Mouse (Mus musculus) lung, embryonic 16.5 days (tissue): ENCODE measurements around the gene Tmem243. TPM values are rescaled to one million over a fixed set of nuclear protein-coding genes. Genes with fewer than 3 reads are reported as not detected.
"Not testable (repeated sequence)": the region's sequence is repeated elsewhere in the genome, so short reads cannot be mapped to it uniquely, and the experiment has no call there.

Experiments
- ATAC-seq: fragments of 200-750 bp; cut with Nextera tagmentation; 2 replicates; pipeline ENCODE4 v1.8.0; 2017; ENCODE audit warnings: low read depth, mild to moderate bottlenecking, moderate library complexity
- H3K27ac ChIP-seq: fragments of 300-500 bp; sonication (generic); 2 replicates; pipeline ENCODE4 v1.5.1; 2014; ENCODE audit warnings: mild to moderate bottlenecking, control low read depth, low read length
- H3K27me3 ChIP-seq: fragments of 300-500 bp; sonication (generic); 2 replicates; pipeline ENCODE4 v1.6.1; 2014; ENCODE audit warnings: low read depth, low read length, mixed read lengths; ENCODE audit not compliant: control insufficient read depth, insufficient read depth
- H3K36me3 ChIP-seq: fragments of 300-500 bp; sonication (generic); 2 replicates; pipeline ENCODE4 v1.6.1; 2014; ENCODE audit warnings: low read length; ENCODE audit not compliant: control insufficient read depth, insufficient read depth
- H3K4me1 ChIP-seq: fragments of 300-500 bp; sonication (generic); replicated peaks from 2 replicates; pipeline ENCODE4 v1.6.1; 2014; ENCODE audit warnings: low read length, mixed read lengths; ENCODE audit not compliant: control insufficient read depth, insufficient read depth
- H3K4me2 ChIP-seq: fragments of 300-500 bp; sonication (generic); 2 replicates; pipeline ENCODE4 v1.6.1; 2014; ENCODE audit warnings: low read depth, low read length, control low read depth
- H3K4me3 ChIP-seq: fragments of 300-500 bp; sonication (generic); 2 replicates; pipeline ENCODE4 v1.5.1; 2014; ENCODE audit warnings: mild to moderate bottlenecking, low read length, control low read depth
- H3K9ac ChIP-seq: fragments of 300-500 bp; sonication (generic); 2 replicates; pipeline ENCODE4 v1.6.1; 2014; ENCODE audit warnings: low read length, control low read depth
- H3K9me3 ChIP-seq: fragments of 300-500 bp; sonication (generic); 2 replicates; pipeline ENCODE4 v1.6.1; 2016; ENCODE audit warnings: low read length; ENCODE audit not compliant: control insufficient read depth
- WGBS: fragments of 180-500 bp; shearing (Covaris S2); extraction: QIAGEN DNeasy Blood & Tissue Kit; methylation state at CpG from one replicate; pipeline ENCODE4 v1.1.7; 2014; 5-methylcytosine and 5-hydroxymethylcytosine counted together
- polyA plus RNA-seq: library from polyadenylated mRNA; unstranded; fragments of >200 nt; fragmentation: Nextera tagmentation; extraction: Ambion mirVana; gene quantifications from 2 replicates; pipeline ENCODE4 v1.2.1, GENCODE M21; 2015

The Tmem243 gene
- polyA plus RNA-seq, 1 experiment from 2014 or later = 45.6 TPM

GRCm38 (mm10) chr5:9161456-9162041 lies 61.1 kb downstream of the Tmem243 start, which contains the start of gene Dmtf1:
Gene Dmtf1, minus strand, starts transcription at chr5:9161776.
- Histone ChIP-seq H3K4me3 (peak within 1 kb of the TSS; percentile 69), H3K9me3 (no peaks in the 10 kb centered on the region), H3K4me2 (peak within 1 kb of the TSS; percentile 79), H3K36me3 (no peaks in the 10 kb centered on the region), H3K27ac (peak within 1 kb of the TSS; percentile 100), H3K4me1 (peaks cover 7% of the 10 kb centered on the region; the same call in 1 of the 2 replicates), H3K9ac (peak within 1 kb of the TSS; percentile 99), H3K27me3 (no peaks in the 10 kb centered on the region)
- peak; percentile 97 for ATAC-seq
- under 1% methylated on average over 63 of the region's 64 CpGs for WGBS

DNA sequence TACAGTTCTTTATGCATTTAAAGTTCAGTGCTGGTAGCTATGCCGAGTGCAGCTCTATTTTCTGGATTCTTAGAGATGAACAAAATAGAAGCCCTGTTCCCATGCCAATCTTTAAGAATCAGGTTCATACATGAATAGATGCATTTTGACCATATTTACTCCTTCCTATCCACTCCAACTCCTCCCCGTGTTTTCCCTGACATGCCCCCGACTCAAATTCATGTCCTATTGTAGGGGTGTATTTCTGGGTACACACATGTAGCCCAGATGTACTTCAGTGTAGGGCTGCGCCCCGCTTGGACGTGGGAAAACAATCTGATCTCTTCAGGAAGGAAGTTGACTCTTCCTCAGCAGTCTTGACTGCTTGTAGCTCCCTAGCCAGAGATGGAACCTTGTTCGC lies 61.6 kb downstream of the Tmem243 start:
- Histone ChIP-seq H3K9me3 (no peaks in the 10 kb centered on the region), H3K4me3 (peak overlapping the region; percentile 69), H3K4me1 (peaks cover 7% of the 10 kb centered on the region; the same call in 1 of the 2 replicates), H3K27ac (peak overlapping the region; percentile 100), H3K9ac (peak overlapping the region; percentile 67), H3K36me3 (no peaks in the 10 kb centered on the region), H3K27me3 (no peaks in the 10 kb centered on the region), H3K4me2 (peak overlapping the region; percentile 79)
- peak; percentile 8 for ATAC-seq
- 8% methylated on average over 7 of the region's 7 CpGs for WGBS

DNA sequence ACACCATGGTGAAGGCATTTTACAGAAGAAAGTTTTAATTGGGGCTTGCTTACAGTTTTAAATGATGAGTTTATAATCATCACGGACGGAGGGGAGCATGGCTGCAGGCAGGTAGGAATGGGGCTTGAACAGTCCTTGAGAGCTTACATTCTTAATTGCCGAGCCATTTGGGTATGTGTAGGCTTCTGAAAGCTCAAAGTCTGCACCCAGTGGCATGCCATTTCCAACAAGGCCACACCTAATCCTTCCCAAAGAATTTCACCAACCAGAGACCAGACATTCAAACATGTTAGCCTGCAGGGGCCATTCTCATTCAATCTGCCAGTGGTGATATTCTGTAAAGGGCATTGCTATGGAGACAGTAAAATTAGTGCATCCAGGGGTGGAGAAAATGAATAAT lies 62.9 kb downstream of the Tmem243 start:
- WGBS = 93% methylated on average over 3 of the region's 3 CpGs
- ATAC-seq = no peak
- peaks cover 7% of the 10 kb centered on the region; the same call in 1 of the 2 replicates for H3K4me1 ChIP-seq
- H3K9me3 ChIP-seq = no peaks in the 10 kb centered on the region
- H3K4me3 ChIP-seq = no peak overlapping the region
- no peak overlapping the region for H3K4me2 ChIP-seq
- H3K27me3 ChIP-seq = no peaks in the 10 kb centered on the region
- H3K27ac ChIP-seq = no peak overlapping the region
- no peak overlapping the region for H3K9ac ChIP-seq
- H3K36me3 ChIP-seq = no peaks in the 10 kb centered on the region

DNA sequence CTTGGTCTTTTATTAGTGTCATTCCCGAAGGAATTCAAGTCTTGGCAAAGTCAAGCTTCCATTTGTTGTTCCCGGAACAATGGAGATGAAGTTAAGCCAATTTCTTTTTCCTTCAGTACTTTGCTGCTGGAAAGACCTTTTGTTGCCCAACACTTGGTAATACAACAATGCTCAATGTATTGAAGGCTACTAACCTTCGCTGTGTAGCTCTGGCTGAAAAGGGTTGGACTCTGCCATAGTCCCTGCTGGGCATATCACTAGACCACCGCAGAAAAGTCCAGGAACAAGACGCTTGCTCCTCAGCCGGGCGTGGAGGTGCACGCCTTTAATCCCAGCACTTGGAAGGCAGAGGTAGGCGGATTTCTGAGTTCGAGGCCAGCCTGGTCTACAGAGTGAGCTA lies 64.7 kb downstream of the Tmem243 start:
- not testable (repeated sequence) for H3K4me3 ChIP-seq, H3K9ac ChIP-seq, H3K9me3 ChIP-seq, H3K4me2 ChIP-seq, H3K27me3 ChIP-seq, H3K4me1 ChIP-seq, H3K36me3 ChIP-seq, ATAC-seq, H3K27ac ChIP-seq
- 85% methylated on average over 10 of the region's 10 CpGs for WGBS

GRCm38 (mm10) chr5:9166366-9166765 lies 65.9 kb downstream of the Tmem243 start:
- H3K4me1 ChIP-seq = peaks cover 5% of the 10 kb centered on the region; the same call in 1 of the 2 replicates
- H3K9me3 ChIP-seq = no peaks in the 10 kb centered on the region
- no peak overlapping the region for H3K4me3 ChIP-seq
- H3K4me2 ChIP-seq = no peak overlapping the region
- no peaks in the 10 kb centered on the region for H3K36me3 ChIP-seq
- 67% methylated on average over 8 of the region's 8 CpGs for WGBS
- no peak overlapping the region for H3K27ac ChIP-seq
- ATAC-seq = no peak
- no peak overlapping the region for H3K9ac ChIP-seq
- H3K27me3 ChIP-seq = no peaks in the 10 kb centered on the region

GRCm38 (mm10) chr5:9169328-9170005 lies 69.0 kb downstream of the Tmem243 start:
- not testable (repeated sequence) for H3K4me2 ChIP-seq, H3K27me3 ChIP-seq, H3K9ac ChIP-seq, H3K27ac ChIP-seq, ATAC-seq, H3K4me3 ChIP-seq, H3K9me3 ChIP-seq, H3K36me3 ChIP-seq, H3K4me1 ChIP-seq
- 73% methylated on average over 4 of the region's 5 CpGs for WGBS

DNA sequence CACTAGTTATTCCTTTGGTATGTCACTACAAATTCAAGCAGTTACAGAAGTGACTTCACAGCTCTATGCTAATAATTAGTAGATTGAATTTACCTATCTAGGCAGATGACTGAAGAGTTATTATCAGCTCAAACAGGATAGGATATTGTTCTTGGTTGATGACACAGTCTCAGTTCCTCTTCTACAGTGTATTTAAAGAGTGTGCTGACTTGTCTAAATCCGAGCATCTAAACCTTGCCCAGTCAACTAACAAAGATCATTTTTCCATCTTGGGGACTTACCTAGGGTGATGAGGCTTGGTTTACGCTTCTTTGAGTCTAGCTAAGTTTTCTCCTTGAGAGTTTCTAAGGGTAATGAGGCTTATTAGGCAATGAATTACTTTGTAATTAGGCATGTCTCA lies 72.8 kb downstream of the Tmem243 start:
- H3K4me2 ChIP-seq = no peak overlapping the region
- H3K9ac ChIP-seq = no peak overlapping the region
- no peak overlapping the region for H3K4me3 ChIP-seq
- no peak overlapping the region for H3K27ac ChIP-seq
- no peaks in the 10 kb centered on the region for H3K27me3 ChIP-seq
- H3K9me3 ChIP-seq = no peaks in the 10 kb centered on the region
- ATAC-seq = no peak
- no peaks in the 10 kb centered on the region for H3K4me1 ChIP-seq
- WGBS = 69% methylated on average over 2 of the region's 2 CpGs
- H3K36me3 ChIP-seq = no peaks in the 10 kb centered on the region

DNA sequence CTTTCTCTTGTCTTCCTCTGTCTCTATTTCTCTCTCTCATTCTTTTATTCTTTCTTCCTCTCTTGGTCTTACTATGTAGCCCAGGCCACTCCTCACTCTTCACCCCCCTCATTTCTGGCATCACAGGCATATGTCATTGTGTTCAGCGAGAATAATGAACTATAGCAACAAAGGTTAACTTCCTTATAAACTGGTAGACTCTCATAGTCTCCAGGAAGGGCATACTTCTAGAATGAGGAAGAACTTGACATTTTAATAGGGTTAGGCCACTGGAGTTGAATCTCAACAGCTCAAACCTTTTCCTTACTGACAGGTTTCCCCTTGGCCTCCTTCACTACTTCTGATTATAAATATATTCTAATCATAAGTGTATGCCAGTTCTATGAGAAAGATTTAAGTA lies 86.0 kb downstream of the Tmem243 start:
- no peaks in the 10 kb centered on the region for H3K4me1 ChIP-seq
- H3K4me2 ChIP-seq = no peak overlapping the region
- H3K4me3 ChIP-seq = no peak overlapping the region
- H3K36me3 ChIP-seq = no peaks in the 10 kb centered on the region
- H3K9ac ChIP-seq = no peak overlapping the region
- no peaks in the 10 kb centered on the region for H3K27me3 ChIP-seq
- ATAC-seq = no peak
- WGBS = 55% methylated on average over 1 of the region's 1 CpGs
- no peak overlapping the region for H3K27ac ChIP-seq
- no peaks in the 10 kb centered on the region for H3K9me3 ChIP-seq
